Mouse (Mus musculus): ENCODE results near the gene Elmod3. TPM values are rescaled to one million over a fixed set of nuclear protein-coding genes. Genes with fewer than 3 reads are reported as not detected.
"Not testable (repeated sequence)": the region's sequence is repeated elsewhere in the genome, so short reads cannot be mapped to it uniquely, and the experiment has no call there.

Elmod3 gene
- total RNA-seq, 2 experiments from 2014 or later: 6.1 to 9.5 TPM

- intact Hi-C loops (cut with DNase I): no loop called here
- DNase-seq: no peak
Observed at GRCm38 (mm10) chr6:72543265-72543850, 54.9 kb downstream of the Elmod3 start.

- DNase-seq: peak; percentile 72 to 75
- intact Hi-C loops (cut with DNase I): no loop called here
Observed at GRCm38 (mm10) chr6:72538562-72539031, 59.6 kb downstream of the Elmod3 start.

- intact Hi-C loops (cut with DNase I): no loop called here
Observed at GRCm38 (mm10) chr6:72537998-72538500, 60.2 kb downstream of the Elmod3 start.

GRCm38 (mm10) chr6:72535165-72535564 is 63.0 kb downstream of the Elmod3 start:
- intact Hi-C loops (cut with DNase I): loop anchor here (1.0 kb wide), 1 partner anchor 31 kb away; no protein-coding TSS in a partner anchor
- peak; percentile 76 to 82 for DNase-seq

More at GRCm38 (mm10) chr6:72537998-72538500, 60.2 kb downstream of the Elmod3 start:
- no peak for DNase-seq

- DNase-seq: peak; percentile 52 to 62
- intact Hi-C loops (cut with DNase I): loop anchor here (1.0 kb wide), 1 partner anchor 106 kb away; no protein-coding TSS in a partner anchor
Observed at GRCm38 (mm10) chr6:72534035-72534809, 64.0 kb downstream of the Elmod3 start.

GRCm38 (mm10) chr6:72533555-72533954 is 64.7 kb downstream of the Elmod3 start:
- intact Hi-C loops (cut with DNase I); DNase-seq: not testable (repeated sequence)

GRCm38 (mm10) chr6:72532580-72532979 is 65.6 kb downstream of the Elmod3 start:
- intact Hi-C loops (cut with DNase I): no loop called here
- no peak for DNase-seq

- intact Hi-C loops (cut with DNase I): no loop called here
- no peak for DNase-seq
Observed at GRCm38 (mm10) chr6:72528410-72529151, 69.6 kb downstream of the Elmod3 start.

- no peak for DNase-seq
- intact Hi-C loops (cut with DNase I): no loop called here
Observed at GRCm38 (mm10) chr6:72527070-72527469, 71.1 kb downstream of the Elmod3 start.

GRCm38 (mm10) chr6:72524160-72524559 is 74.1 kb downstream of the Elmod3 start:
- intact Hi-C loops (cut with DNase I): no loop called here
- no peak for DNase-seq

GRCm38 (mm10) chr6:72523222-72523621 is 75.0 kb downstream of the Elmod3 start:
- intact Hi-C loops (cut with DNase I): no loop called here
- DNase-seq: no peak

- DNase-seq: no peak
- intact Hi-C loops (cut with DNase I): no loop called here
Observed at GRCm38 (mm10) chr6:72522288-72522687, 75.9 kb downstream of the Elmod3 start.

- intact Hi-C loops (cut with DNase I): no loop called here
- no peak for DNase-seq
Observed at GRCm38 (mm10) chr6:72521607-72522006, 76.6 kb downstream of the Elmod3 start, which contains the start of gene Sh2d6. TSS of gene Sh2d6 (minus strand) at chr6:72521707.

GRCm38 (mm10) chr6:72520904-72521303 is 77.3 kb downstream of the Elmod3 start:
- DNase-seq: no peak

GRCm38 (mm10) chr6:72519892-72520663 is 78.1 kb downstream of the Elmod3 start:
- DNase-seq: peak in 1 of 2 experiments; percentile 47
- intact Hi-C loops (cut with DNase I): loop anchor here (5.0 kb wide), 1 partner anchor 78 kb away; no protein-coding TSS in a partner anchor

More at GRCm38 (mm10) chr6:72520904-72521303, 77.3 kb downstream of the Elmod3 start:
- intact Hi-C loops (cut with DNase I): no loop called here

- intact Hi-C loops (cut with DNase I): loop anchor here (5.0 kb wide), 1 partner anchor 77 kb away; no protein-coding TSS in a partner anchor
- no peak for DNase-seq
Observed at GRCm38 (mm10) chr6:72519303-72519702, 78.9 kb downstream of the Elmod3 start.

GRCm38 (mm10) chr6:72518842-72519241 is 79.4 kb downstream of the Elmod3 start:
- intact Hi-C loops (cut with DNase I): loop anchor here (5.0 kb wide), 1 partner anchor 77 kb away; no protein-coding TSS in a partner anchor
- no peak for DNase-seq
